Mouse (Mus musculus) small intestine, adult 2 months (tissue): ENCODE data around the gene Zbp1.

Source experiments
- CTCF ChIP-seq: fragments of 200-500 bp; IDR thresholded peaks from 2 replicates; pipeline ENCODE4 v1.5.1; 2012; ENCODE audit warnings: low read depth, mild to moderate bottlenecking, control low read depth, inconsistent platforms, low read length, moderate library complexity, mixed read lengths; ENCODE audit not compliant: insufficient replicate concordance, insufficient read length; ENCODE audit errors: extremely low read depth
- POLR2A ChIP-seq: fragments of 200-500 bp; IDR thresholded peaks from 2 replicates; pipeline ENCODE4 v1.6.1; 2012; ENCODE audit warnings: low read depth, mild to moderate bottlenecking, control low read depth, inconsistent platforms, low read length, moderate library complexity

DNA sequence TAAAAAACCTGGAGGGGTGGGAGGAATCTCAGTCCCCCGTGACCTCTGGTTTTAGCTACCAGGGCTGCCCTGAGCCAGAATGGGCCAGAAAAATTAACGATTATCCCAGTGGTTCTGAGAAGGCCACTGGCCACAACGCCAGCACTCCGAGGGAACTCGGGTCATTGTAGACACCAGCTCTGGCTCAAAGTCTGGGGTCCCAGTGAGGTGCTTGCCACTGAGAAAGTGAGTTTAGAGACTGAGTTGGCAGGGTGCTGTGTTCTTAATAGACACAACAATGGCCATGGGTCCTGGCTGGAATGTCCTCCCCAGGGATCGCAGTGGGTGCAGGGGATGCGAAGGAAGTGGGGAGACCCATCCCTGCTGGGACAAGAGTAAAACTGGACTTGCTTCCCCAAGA, 36.8 kb downstream of the Zbp1 start:
- TF ChIP-seq CTCF (no peak), POLR2A (no peak)
